Comparison of ENCODE assay signal across 10 mouse cellular contexts in the genomic region with DNA sequence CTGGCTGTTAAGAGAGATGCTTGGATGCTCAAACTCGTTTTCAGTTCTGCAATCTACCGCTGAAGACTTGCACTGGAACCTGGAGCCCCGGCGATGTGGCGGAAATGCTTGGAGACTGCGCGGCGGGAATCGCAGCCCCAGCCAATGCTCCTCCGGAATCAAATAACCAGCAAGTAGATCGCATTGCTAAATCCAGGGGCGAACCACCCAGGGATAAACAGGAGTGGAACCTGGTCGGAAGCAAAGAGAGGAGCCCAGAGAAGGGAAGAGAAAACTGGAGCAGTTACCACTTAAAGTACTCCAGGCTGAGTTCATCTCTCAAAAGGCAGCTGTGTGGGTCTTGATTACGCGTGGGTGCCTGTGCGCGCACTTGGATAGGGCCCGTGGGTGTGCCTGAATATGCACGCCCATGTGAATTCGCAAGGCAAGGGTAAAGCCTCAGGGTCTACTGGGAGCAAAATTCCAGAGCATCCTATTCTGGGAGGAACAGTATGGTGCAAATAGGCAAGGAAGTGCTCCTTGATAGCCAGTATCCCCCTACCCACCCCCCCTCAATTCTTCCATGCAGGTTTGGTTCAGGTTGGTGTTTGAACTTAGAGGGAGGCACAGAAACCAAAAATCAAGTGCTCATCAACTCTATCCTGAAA. TPM values are rescaled to one million over a fixed set of nuclear protein-coding genes. Genes with fewer than 3 reads are reported as not detected.
DNase-seq lines count a peak whose midpoint lies in the region; ATAC-seq and TF ChIP-seq lines count a peak whose summit lies in the region.
"Had no signal": no experiment of that assay in that cellular context is flagged by ENCODE, and none has a peak within 500 bp of the region (broad histone marks: within the 10 kb centered on the region; RNA-seq: fewer than 3 reads in every experiment).

No protein-coding gene starts in this region.

- DNase-seq in heart, postnatal 0 days (ENCODE audit: low spot score): no peak
- DNase-seq in heart, postnatal 14 days: no peak
- DNase-seq in embryo, embryonic 9.5 days (ENCODE audit: extremely low spot score): peak; percentile 30
- DNase-seq in neural tube, embryonic 10.5 days (ENCODE audit: extremely low spot score, low spot score): peak; percentile 32
- no peak for DNase-seq in urinary bladder, postnatal 10 days (ENCODE audit: low spot score)
- DNase-seq in Muller cell, postnatal 12 days (ENCODE audit: inconsistent ontology term): no peak
- DNase-seq in adrenal gland, postnatal 25 days: no peak

- no peak for TF ChIP-seq EP300 in heart, postnatal 0 days (IDR thresholded peaks at IDR 0.05; ENCODE audit: low read depth)

- no peaks in the 10 kb centered on the region for H3K4me1 ChIP-seq in heart, postnatal 0 days (ENCODE audit: control insufficient read depth, insufficient read depth)
- H3K4me1 ChIP-seq in hindbrain, embryonic 16.5 days (ENCODE audit: control insufficient read depth, insufficient read depth, low read depth, low read length): no peaks in the 10 kb centered on the region; the same call in none of the 2 replicates

- 2% methylated on average over 20 of the region's 20 CpGs for WGBS in heart, postnatal 0 days
- 2% methylated on average over 20 of the region's 20 CpGs for WGBS in hindbrain, embryonic 16.5 days

- 0 out of 2 replicates have a peak overlapping the region, but pooled peaks have one; percentile 4 for H3K4me2 ChIP-seq in heart, postnatal 0 days (ENCODE audit: low read depth, low read length)
- peak overlapping the region; percentile 73 for H3K4me2 ChIP-seq in hindbrain, embryonic 16.5 days (ENCODE audit: low read length)

- no peaks in the 10 kb centered on the region for H3K36me3 ChIP-seq in heart, postnatal 0 days (replicated peaks; ENCODE audit: control insufficient read depth, insufficient read depth, low read length)
- H3K36me3 ChIP-seq in hindbrain, embryonic 16.5 days (ENCODE audit: control insufficient read depth, insufficient read depth, low read length): no peaks in the 10 kb centered on the region
- H3K36me3 ChIP-seq: G1E had no signal

- intact Hi-C loops in heart, postnatal 14 days (cut with DNase I): no loop called here

- no peaks in the 10 kb centered on the region for H3K9me3 ChIP-seq in heart, postnatal 0 days (replicated peaks; ENCODE audit: control insufficient read depth, low read length)
- no peaks in the 10 kb centered on the region for H3K9me3 ChIP-seq in hindbrain, embryonic 16.5 days (ENCODE audit: control insufficient read depth, low read length)

- peaks cover 57% of the 10 kb centered on the region for H3K27me3 ChIP-seq in heart, postnatal 0 days (ENCODE audit: control insufficient read depth, insufficient read depth, low read length)
- H3K27me3 ChIP-seq in hindbrain, embryonic 16.5 days (replicated peaks; ENCODE audit: control insufficient read depth, insufficient read depth, low read length): no peaks in the 10 kb centered on the region

- no peak for ATAC-seq in heart, postnatal 0 days (ENCODE audit: insufficient read depth, low read depth)
- ATAC-seq in hindbrain, embryonic 16.5 days: no peak

- no peak overlapping the region for H3K27ac ChIP-seq in heart, postnatal 0 days (ENCODE audit: low read depth)
- no peak overlapping the region for H3K27ac ChIP-seq in hindbrain, embryonic 16.5 days (ENCODE audit: low read depth, low read length)

- peak overlapping the region; percentile 8; the same call in 1 of the 2 replicates for H3K4me3 ChIP-seq in heart, postnatal 0 days (ENCODE audit: low read depth, low read length)
- peak overlapping the region; percentile 38 for H3K4me3 ChIP-seq in hindbrain, embryonic 16.5 days (ENCODE audit: low read length)

- H3K9ac ChIP-seq in heart, postnatal 0 days (replicated peaks; ENCODE audit: low read depth, low read length): no peak overlapping the region
- H3K9ac ChIP-seq in hindbrain, embryonic 16.5 days (ENCODE audit: low read depth, low read length): peak overlapping the region; percentile 37

- no peak for TF ChIP-seq CTCF in heart, postnatal 0 days (IDR thresholded peaks at IDR 0.05; ENCODE audit: low read depth)

RNA-seq across cellular contexts. Expression of a gene that starts 1.3 kb away (rescaled TPM):
- total RNA-seq in heart, postnatal 0 days (2014; rRNA removed; ENCODE audit: low replicate concordance): not detected in 2 replicates
- polyA plus RNA-seq in heart, postnatal 0 days (2015; fragmentation: Nextera tagmentation; extraction: Ambion mirVana): 0.08 and 0.11 TPM in 2 replicates
- not detected for total RNA-seq in heart, postnatal 14 days (2021)
- polyA plus RNA-seq in hindbrain, embryonic 16.5 days (2015; fragmentation: Nextera tagmentation; extraction: Ambion mirVana): 79.0 and 81.8 TPM in 2 replicates
- not detected in 2 replicates for total RNA-seq in adrenal gland, postnatal 25 days (2021)
- total RNA-seq: neutrophil, adult 5-6 weeks had no signal
- polyA plus RNA-seq: G1E had no signal

Comparison
In these comparisons a context has a peak if more than half of its experiments do, and no peak if none do; other contexts are left out.
1. DNase-seq: peak in embryo, embryonic 9.5 days (single experiment) and neural tube, embryonic 10.5 days (single experiment); none in heart, postnatal 0 days (single experiment), heart, postnatal 14 days (0 of 2), urinary bladder, postnatal 10 days (single experiment), Muller cell, postnatal 12 days (single experiment) and adrenal gland, postnatal 25 days (single experiment).